ENCODE assay signal across 8 mouse cellular contexts in the genomic region with DNA sequence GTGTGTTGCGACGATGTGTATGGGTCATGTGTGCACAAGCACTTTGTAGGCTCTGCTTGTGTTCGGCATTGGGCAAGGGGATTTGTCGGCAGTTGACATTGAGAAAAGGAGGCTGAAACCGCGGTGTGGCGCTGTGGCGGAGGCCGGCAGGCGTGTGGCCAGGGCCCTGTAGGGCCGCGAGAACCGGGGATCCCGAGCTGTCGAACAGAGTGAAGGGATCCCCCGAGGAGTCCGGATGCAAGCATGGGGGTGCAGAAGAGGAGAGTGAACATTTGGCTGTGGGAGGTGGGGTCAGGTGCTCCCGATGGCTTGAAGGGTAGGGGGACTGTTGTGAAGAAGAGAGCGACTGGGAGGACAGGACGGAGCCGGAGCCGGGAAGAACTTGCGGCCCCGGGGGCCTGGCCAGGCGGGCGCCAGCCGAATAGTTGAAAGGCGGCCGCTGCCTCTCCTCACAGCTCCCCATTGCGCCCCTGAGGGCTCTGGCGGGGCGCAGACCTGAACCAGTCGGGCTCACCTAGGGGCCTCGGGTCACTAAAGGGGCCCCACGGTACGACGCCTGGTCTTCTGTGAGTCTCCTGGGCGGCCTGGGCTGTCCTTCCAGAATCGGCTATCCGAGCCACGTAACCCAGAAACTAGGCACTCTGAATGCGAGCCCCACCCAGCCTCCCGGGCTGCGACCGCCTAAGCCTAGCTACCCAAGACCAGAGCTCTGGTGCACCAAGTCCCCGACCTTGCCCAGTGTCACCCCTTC. TPM values are rescaled to one million over a fixed set of nuclear protein-coding genes. Genes with fewer than 3 reads are reported as not detected.
DNase-seq lines count a peak whose midpoint lies in the region; ATAC-seq lines count a peak whose summit lies in the region.

No protein-coding gene starts in this region.

- peaks cover 17% of the 10 kb centered on the region; the same call in 1 of the 2 replicates for H3K4me1 ChIP-seq in forebrain, embryonic 15.5 days
- peaks cover 44% of the 10 kb centered on the region for H3K4me1 ChIP-seq in hindbrain, embryonic 10.5 days (replicated peaks)
- no peaks in the 10 kb centered on the region for H3K4me1 ChIP-seq in lung, embryonic 16.5 days (replicated peaks; ENCODE audit: control insufficient read depth, insufficient read depth, low read length)

- H3K36me3 ChIP-seq in forebrain, embryonic 15.5 days = no peaks in the 10 kb centered on the region
- H3K36me3 ChIP-seq in hindbrain, embryonic 10.5 days = peaks cover 8% of the 10 kb centered on the region
- no peaks in the 10 kb centered on the region for H3K36me3 ChIP-seq in lung, embryonic 16.5 days (ENCODE audit: control insufficient read depth, insufficient read depth, low read length)

- peak; percentile 37 to 80 for DNase-seq in adrenal gland, adult (ENCODE audit: inconsistent age in 2 of 2, low spot score in 1 of 2)
- no peak for DNase-seq in adrenal gland, postnatal 4 days (ENCODE audit: low spot score in 2 of 2)
- DNase-seq in ES-CJ7 (ENCODE audit: low read depth, low spot score) = peak; percentile 34
- peak; percentile 82 for DNase-seq in hindbrain, embryonic 10.5 days (ENCODE audit: low spot score)
- DNase-seq in cerebellum, adult 8-10 months = no peak

- no peak overlapping the region for H3K27ac ChIP-seq in forebrain, embryonic 15.5 days (replicated peaks)
- peak overlapping the region; percentile 75 for H3K27ac ChIP-seq in hindbrain, embryonic 10.5 days
- H3K27ac ChIP-seq in lung, embryonic 16.5 days (ENCODE audit: low read length) = no peak overlapping the region

- 2% methylated on average over 46 of the region's 46 CpGs for WGBS in forebrain, embryonic 15.5 days
- WGBS in hindbrain, embryonic 10.5 days = under 1% methylated on average over 46 of the region's 46 CpGs
- 2% methylated on average over 40 of the region's 46 CpGs for WGBS in lung, embryonic 16.5 days

- 0 out of 2 replicates have a peak overlapping the region, but pooled peaks have one; percentile 6 for H3K4me3 ChIP-seq in forebrain, embryonic 15.5 days
- peak overlapping the region; percentile 39 for H3K4me3 ChIP-seq in hindbrain, embryonic 10.5 days
- no peak overlapping the region for H3K4me3 ChIP-seq in lung, embryonic 16.5 days (ENCODE audit: low read length)

- no peak overlapping the region for H3K9ac ChIP-seq in forebrain, embryonic 15.5 days (replicated peaks)
- no peak overlapping the region for H3K9ac ChIP-seq in lung, embryonic 16.5 days (ENCODE audit: low read length)

- H3K4me2 ChIP-seq in forebrain, embryonic 15.5 days (replicated peaks) = no peak overlapping the region
- no peak overlapping the region for H3K4me2 ChIP-seq in lung, embryonic 16.5 days (ENCODE audit: low read depth, low read length)

- ATAC-seq in forebrain, embryonic 15.5 days (replicated peaks) = 0 out of 2 replicates have a peak, but pooled peaks have one; percentile 38
- ATAC-seq in lung, embryonic 16.5 days (ENCODE audit: low read depth) = peak; percentile 41; the same call in 1 of the 2 replicates
- no peak for ATAC-seq in megakaryocyte-erythroid progenitor cell, adult 5-6 weeks (replicated peaks; ENCODE audit: low FRiP score, low TSS enrichment, poor library complexity, severe bottlenecking)

- H3K9me3 ChIP-seq in forebrain, embryonic 15.5 days = no peaks in the 10 kb centered on the region
- H3K9me3 ChIP-seq in hindbrain, embryonic 10.5 days = no peaks in the 10 kb centered on the region
- H3K9me3 ChIP-seq in lung, embryonic 16.5 days (ENCODE audit: control insufficient read depth, low read length) = 0 out of 2 replicates have a peak, but pooled peaks cover under 1% of the 10 kb centered on the region

- H3K27me3 ChIP-seq in forebrain, embryonic 15.5 days = peaks cover 90% of the 10 kb centered on the region
- peaks cover 93% of the 10 kb centered on the region for H3K27me3 ChIP-seq in hindbrain, embryonic 10.5 days (ENCODE audit: insufficient read depth, poor library complexity, severe bottlenecking)
- peaks cover 84% of the 10 kb centered on the region for H3K27me3 ChIP-seq in lung, embryonic 16.5 days (ENCODE audit: control insufficient read depth, insufficient read depth, low read depth, low read length)

RNA-seq across cellular contexts. Expression of a gene that starts 7.3 kb away (rescaled TPM):
- 1 to 10 TPM; 1.8 TPM for total RNA-seq in adrenal gland, postnatal 4 days (2021)
- 13.7 and 20.7 TPM in 2 replicates for polyA plus RNA-seq in forebrain, embryonic 15.5 days (2015; fragmentation: Nextera tagmentation; extraction: Ambion mirVana)
- 188 and 212 TPM in 2 replicates for polyA plus RNA-seq in hindbrain, embryonic 10.5 days (2016; fragmentation: Nextera tagmentation; extraction: Ambion mirVana)
- polyA plus RNA-seq in lung, embryonic 16.5 days (2015; fragmentation: Nextera tagmentation; extraction: Ambion mirVana) = 3.3 TPM in 2 replicates
- total RNA-seq in megakaryocyte-erythroid progenitor cell, adult 5-6 weeks (2014; fragmentation: Nextera tagmentation) = not detected in 2 replicates
- total RNA-seq in megakaryocyte-erythroid progenitor cell, adult 5-6 weeks (2017) = not detected in 2 replicates

Comparison
In these comparisons a context has a peak if more than half of its experiments do, and no peak if none do; other contexts are left out.
1. DNase-seq: peak in adrenal gland, adult (2 of 2), ES-CJ7 (single experiment) and hindbrain, embryonic 10.5 days (single experiment); none in adrenal gland, postnatal 4 days (0 of 2) and cerebellum, adult 8-10 months (single experiment).